Mouse (Mus musculus): Measurements from ENCODE around the gene Kazn. TPM values are rescaled to one million over a fixed set of nuclear protein-coding genes. Genes with fewer than 3 reads are reported as not detected.

Gene Kazn
- total RNA-seq, 2 experiments from 2014 or later, result 86.1 to 104 TPM

- DNase-seq (ENCODE audit: low spot score in 2 of 2), result no peak
- intact Hi-C loops (cut with DNase I), result loop anchor here (10.0 kb wide), 1 partner anchor 232 kb away; the partner anchor contains the start of gene Fhad1
These were observed 7.5 kb upstream of the Kazn start for GRCm38 (mm10) chr4:142246698-142247097.

- DNase-seq (ENCODE audit: low spot score in 2 of 2), result no peak
- intact Hi-C loops (cut with DNase I), result loop anchor here (10.0 kb wide), 1 partner anchor 230 kb away; the partner anchor contains the start of gene Fhad1
These were observed 5.4 kb upstream of the Kazn start for GRCm38 (mm10) chr4:142244641-142245040.

GRCm38 (mm10) chr4:142242750-142243383, 3.7 kb upstream of the Kazn start:
- intact Hi-C loops (cut with DNase I), result loop anchor here (10.0 kb wide), 1 partner anchor 228 kb away; the partner anchor contains the start of gene Fhad1
- no peak for DNase-seq (ENCODE audit: low spot score in 2 of 2)

- no peak for DNase-seq (ENCODE audit: low spot score in 2 of 2)
- intact Hi-C loops (cut with DNase I), result loop anchor here (10.0 kb wide), 1 partner anchor 227 kb away; the partner anchor contains the start of gene Fhad1
These were observed 3.0 kb upstream of the Kazn start for GRCm38 (mm10) chr4:142242164-142242563.

- intact Hi-C loops (cut with DNase I), result loop anchor here (10.0 kb wide), 1 partner anchor 226 kb away; the partner anchor contains the start of gene Fhad1
- DNase-seq (ENCODE audit: low spot score in 2 of 2), result no peak
These were observed 1.7 kb upstream of the Kazn start for GRCm38 (mm10) chr4:142240874-142241273.

GRCm38 (mm10) chr4:142238486-142239239, 538 bp downstream of the Kazn start:
- intact Hi-C loops (cut with DNase I), result loop anchor here (2.0 kb wide), 1 partner anchor 86 kb away; no protein-coding TSS in a partner anchor
- peak; percentile 30 to 33 for DNase-seq (ENCODE audit: low spot score in 2 of 2)

GRCm38 (mm10) chr4:142238041-142238440, 1.2 kb downstream of the Kazn start:
- intact Hi-C loops (cut with DNase I), result loop anchor here (2.0 kb wide), 1 partner anchor 85 kb away; no protein-coding TSS in a partner anchor

GRCm38 (mm10) chr4:142236681-142237080, 2.5 kb downstream of the Kazn start:
- intact Hi-C loops (cut with DNase I), result no loop called here
- DNase-seq (ENCODE audit: low spot score in 2 of 2), result no peak

More at GRCm38 (mm10) chr4:142238041-142238440, 1.2 kb downstream of the Kazn start:
- peak in 1 of 2 experiments; percentile 17 for DNase-seq (ENCODE audit: low spot score in 2 of 2)

- DNase-seq (ENCODE audit: low spot score in 2 of 2), result no peak
- intact Hi-C loops (cut with DNase I), result no loop called here
These were observed 3.8 kb downstream of the Kazn start for GRCm38 (mm10) chr4:142235426-142235825.

- intact Hi-C loops (cut with DNase I), result no loop called here
- DNase-seq (ENCODE audit: low spot score in 2 of 2), result no peak
These were observed 4.4 kb downstream of the Kazn start for GRCm38 (mm10) chr4:142234828-142235227.

- no peak for DNase-seq (ENCODE audit: low spot score in 2 of 2)
- intact Hi-C loops (cut with DNase I), result no loop called here
These were observed 10.2 kb downstream of the Kazn start for GRCm38 (mm10) chr4:142228821-142229575.

- intact Hi-C loops (cut with DNase I), result no loop called here
These were observed 15.1 kb downstream of the Kazn start for GRCm38 (mm10) chr4:142223898-142224645.

GRCm38 (mm10) chr4:142222385-142222784, 16.8 kb downstream of the Kazn start:
- DNase-seq (ENCODE audit: low spot score in 2 of 2), result no peak
- intact Hi-C loops (cut with DNase I), result no loop called here

More at GRCm38 (mm10) chr4:142223898-142224645, 15.1 kb downstream of the Kazn start:
- DNase-seq (ENCODE audit: low spot score in 2 of 2), result no peak

GRCm38 (mm10) chr4:142221757-142222072, 17.5 kb downstream of the Kazn start:
- no peak for DNase-seq (ENCODE audit: low spot score in 2 of 2)
- intact Hi-C loops (cut with DNase I), result no loop called here

GRCm38 (mm10) chr4:142221025-142221756, 18.0 kb downstream of the Kazn start:
- intact Hi-C loops (cut with DNase I), result no loop called here
- no peak for DNase-seq (ENCODE audit: low spot score in 2 of 2)

- intact Hi-C loops (cut with DNase I), result no loop called here
- no peak for DNase-seq (ENCODE audit: low spot score in 2 of 2)
These were observed 20.2 kb downstream of the Kazn start for GRCm38 (mm10) chr4:142218997-142219396.

GRCm38 (mm10) chr4:142217048-142217447, 22.2 kb downstream of the Kazn start:
- DNase-seq (ENCODE audit: low spot score in 2 of 2), result no peak
- intact Hi-C loops (cut with DNase I), result no loop called here

- intact Hi-C loops (cut with DNase I), result no loop called here
- no peak for DNase-seq (ENCODE audit: low spot score in 2 of 2)
These were observed 23.4 kb downstream of the Kazn start for GRCm38 (mm10) chr4:142215760-142216159.

- DNase-seq (ENCODE audit: low spot score in 2 of 2), result no peak
- intact Hi-C loops (cut with DNase I), result no loop called here
These were observed 24.7 kb downstream of the Kazn start for GRCm38 (mm10) chr4:142214532-142214931.
